Mouse (Mus musculus) G1E-ER4 (cell line): ENCODE data around the gene Gm9903. TPM values are rescaled to one million over a fixed set of nuclear protein-coding genes. Genes with fewer than 3 reads are reported as not detected.

ENCODE experiments used
- GATA1 ChIP-seq: IDR thresholded peaks from one replicate; pipeline ENCODE4 v1.8.0; 2012; ENCODE audit warnings: low read length, inconsistent platforms
- polyA plus RNA-seq: library from polyadenylated mRNA; stranded (reverse); fragments of >175 nt; gene quantifications from 2 replicates; pipeline ENCODE4 v1.2.3, GENCODE M21; 2012

Gene Gm9903
- polyA plus RNA-seq = not detected in 2 replicates

DNA sequence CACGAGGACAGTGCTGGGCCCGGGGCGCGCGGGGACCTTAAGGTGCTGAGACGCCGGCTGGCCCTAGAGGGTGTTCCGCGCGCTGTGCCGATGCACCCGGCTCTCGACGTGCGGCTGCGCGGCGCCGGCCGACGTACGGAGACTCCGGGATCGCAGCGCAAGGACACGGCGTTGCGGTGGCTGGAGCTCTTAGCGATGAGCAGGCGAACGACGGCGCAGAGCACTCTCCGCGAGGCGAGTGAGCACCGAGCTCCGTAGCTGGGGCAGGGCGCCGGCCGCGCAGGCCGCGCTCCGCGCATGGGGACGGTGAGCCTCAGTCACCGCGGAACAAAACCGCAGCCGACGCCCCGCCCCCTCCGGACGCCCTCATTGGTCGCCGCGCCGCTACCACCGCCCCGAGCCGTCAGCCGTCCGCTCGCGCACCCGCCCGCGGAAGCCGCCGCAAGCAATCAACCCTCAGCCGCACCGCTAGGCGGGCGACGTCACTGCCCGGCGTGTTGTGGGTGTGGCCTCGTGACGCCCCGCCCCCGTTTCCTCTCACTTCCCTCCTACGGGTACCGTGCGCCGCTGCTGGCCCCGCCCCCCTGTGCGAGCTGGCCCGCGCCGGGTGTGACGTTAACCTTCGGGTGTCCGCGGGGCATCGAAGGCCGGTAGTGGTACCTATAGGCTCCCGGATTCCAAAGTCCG is at the start of gene Gm9903, which contains the start of gene Fam53a:
Gene Gm9903 (plus strand): TSS at position 625 of the 687 bp plus-strand sequence.
Gene Fam53a (minus strand): TSS at position 335 of the 687 bp plus-strand sequence.
- TF ChIP-seq GATA1 = no peak

DNA sequence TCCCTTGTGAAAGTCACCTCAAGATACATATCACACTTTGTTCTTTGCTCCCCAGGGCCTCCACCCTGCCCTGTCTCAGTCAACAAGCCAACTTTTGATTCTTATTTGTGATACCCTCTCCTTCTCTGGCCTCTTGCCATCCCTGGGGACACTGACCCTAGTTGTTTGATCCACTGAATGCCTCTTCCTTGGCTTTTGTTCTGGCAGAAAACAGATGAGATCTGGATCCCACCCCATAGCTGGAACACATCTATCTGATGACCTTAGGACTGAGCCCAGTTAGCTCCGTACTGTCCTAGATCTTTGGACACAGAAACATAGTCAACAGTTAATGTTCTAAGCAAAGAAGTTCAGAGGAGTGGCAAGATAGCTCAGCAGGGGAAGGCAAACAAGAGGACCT is 49.4 kb upstream of the Gm9903 start:
- TF ChIP-seq GATA1 = no peak

DNA sequence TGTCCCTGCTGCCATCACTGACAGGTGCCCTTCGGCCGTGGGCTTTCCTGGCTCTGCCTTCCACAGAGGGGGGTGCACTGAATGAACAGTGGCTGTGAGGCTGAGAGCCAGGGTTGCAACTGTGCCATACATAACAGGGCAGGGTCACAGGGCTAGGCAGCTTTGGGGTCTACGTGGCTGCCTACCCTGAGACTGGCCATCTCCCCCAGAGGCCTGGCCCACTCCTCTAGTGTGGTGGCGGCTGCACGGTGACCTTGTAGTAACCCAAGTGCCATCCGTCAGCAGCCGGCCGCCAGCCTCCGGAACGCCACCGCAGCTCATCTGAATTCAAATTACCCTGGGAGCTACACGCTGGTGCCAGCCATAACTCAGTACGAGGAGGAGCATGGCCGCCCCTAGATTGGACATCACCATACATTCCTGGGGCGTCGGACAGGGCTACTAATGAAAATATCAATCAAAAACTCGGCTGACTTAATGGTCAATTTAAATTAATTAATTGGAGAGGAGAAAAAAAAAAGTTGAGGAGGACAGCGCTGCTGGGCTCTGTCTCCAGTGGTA is 42.1 kb upstream of the Gm9903 start:
- TF ChIP-seq GATA1 = no peak

DNA sequence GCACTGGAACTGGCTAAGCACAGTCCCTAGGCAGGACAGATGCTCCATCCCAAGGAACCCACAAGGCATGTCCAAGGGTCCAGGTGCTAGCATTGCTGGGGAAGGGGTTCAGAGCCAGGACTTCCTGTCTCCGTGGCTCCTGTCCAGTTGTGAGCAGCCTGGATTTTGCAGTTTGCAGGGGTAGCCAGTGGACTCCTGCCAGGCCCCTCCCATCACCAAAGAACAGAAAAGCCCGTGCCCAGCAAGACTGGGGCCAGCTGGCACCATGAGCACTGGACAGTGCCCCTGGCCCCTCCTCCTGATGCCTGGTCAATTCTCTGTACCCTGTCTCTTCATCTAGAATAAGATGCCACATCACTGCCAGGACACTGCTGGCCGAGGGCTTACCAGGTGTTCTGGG is 41.7 kb upstream of the Gm9903 start:
- no peak for TF ChIP-seq GATA1

DNA sequence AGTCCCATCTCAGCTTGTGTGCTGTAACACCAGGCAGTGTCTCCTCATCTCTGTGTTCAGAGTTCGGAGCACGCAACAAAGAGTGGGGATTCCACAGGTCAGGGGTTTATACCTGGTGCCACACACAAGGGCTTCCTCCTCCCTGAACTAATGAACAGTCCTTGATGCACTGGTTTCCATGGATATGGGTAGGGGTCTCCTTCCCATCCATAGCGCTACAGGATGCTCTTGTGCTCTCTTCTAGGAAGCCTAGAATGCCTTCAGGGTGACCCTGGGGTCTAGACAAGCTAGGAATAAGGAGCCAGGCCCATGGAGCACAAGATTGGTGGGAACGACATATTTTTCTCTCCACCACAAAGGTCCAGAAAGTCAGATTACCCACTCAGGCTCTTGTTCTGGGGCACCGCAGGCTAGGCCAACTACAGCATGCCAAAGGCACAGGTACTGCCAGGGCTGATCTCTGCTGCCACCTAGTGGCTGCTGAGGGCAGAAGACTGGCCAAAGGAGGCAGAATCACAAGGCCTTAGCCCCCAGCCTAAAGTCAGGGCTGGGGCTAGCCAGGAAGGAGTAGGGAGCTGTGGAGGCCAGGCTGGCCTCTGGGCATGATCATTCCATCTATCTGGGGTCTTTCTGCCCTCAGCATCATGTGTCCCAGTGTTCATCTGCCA is 40.4 kb upstream of the Gm9903 start:
- TF ChIP-seq GATA1 = no peak

DNA sequence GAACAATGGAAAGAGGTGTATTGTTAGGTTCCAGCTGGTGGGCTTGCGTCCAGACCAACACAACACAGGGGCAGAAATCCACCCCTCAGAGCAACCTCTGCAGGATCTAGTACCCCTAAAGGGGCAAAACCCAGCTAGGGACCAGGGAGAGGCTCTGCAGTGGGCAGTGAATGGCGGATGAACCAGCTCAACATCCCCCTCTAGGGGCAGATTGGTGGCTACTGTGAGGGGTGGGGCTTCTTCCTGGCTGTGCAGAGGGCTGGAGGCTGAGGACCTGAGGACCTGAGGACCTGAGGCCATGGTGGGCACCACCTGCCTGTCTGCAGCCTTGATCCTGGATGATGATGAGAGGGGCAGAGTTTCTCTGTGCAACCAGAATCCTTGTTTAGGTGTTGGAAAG is 36.1 kb upstream of the Gm9903 start:
- TF ChIP-seq GATA1 = no peak

DNA sequence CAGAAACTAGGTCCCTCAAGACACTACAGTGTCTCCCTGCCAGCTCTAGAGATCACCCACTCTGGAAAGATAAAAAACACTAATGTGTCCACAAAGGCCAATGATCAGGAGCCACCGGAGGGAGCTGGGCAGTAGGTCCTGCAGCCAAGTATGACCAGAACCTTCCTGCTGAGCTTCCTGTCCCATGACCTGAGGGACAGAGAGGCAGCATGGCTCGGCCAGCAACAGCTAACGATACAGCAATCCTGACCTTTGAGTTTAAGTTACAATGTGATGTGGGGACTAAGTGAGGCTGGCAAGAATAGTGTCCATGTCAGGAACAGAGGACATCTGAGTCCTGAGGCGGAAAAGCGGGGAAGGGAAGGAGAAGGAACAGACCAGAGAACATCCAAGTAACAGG is 24.4 kb upstream of the Gm9903 start:
- TF ChIP-seq GATA1 = no peak

DNA sequence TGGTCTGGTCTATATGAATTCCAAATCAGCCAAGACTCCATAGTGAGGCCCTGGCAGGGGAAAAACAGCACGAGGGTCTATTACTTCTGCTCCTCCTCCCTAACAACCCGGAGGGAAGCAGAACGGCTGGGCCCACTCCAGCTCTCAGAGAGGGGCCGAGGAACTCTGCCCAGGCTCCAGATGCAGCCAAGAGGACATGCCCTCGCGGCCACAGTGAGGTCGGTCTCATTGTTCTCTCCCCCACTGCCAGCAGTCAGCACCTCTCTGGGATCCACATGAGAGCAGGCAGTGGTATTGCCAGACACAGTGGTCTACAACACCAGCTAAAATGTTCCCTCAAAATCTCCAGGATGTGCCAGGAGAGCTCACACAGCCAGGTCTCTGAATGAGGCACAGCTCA is 23.1 kb upstream of the Gm9903 start:
- no peak for TF ChIP-seq GATA1

DNA sequence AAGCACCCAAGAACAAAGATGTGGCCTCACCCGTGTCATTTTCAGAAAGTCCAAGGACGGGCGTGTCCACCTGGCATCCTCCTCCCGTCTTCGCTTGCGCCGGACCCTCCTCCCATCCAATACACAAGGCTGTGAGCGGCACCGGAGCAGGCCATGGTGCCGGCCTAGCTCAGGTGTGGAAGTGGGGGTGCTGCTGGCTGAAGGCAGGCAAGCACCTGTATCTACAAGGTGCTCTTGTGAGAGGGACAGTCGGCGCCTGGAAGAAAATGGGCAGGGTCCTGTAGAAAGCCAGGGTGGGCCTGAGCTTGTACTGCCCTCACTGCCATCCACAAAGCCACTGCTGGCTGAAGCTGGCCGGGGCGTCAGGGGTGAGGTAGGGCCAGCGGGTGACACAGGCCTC is 22.3 kb upstream of the Gm9903 start:
- TF ChIP-seq GATA1 = no peak

DNA sequence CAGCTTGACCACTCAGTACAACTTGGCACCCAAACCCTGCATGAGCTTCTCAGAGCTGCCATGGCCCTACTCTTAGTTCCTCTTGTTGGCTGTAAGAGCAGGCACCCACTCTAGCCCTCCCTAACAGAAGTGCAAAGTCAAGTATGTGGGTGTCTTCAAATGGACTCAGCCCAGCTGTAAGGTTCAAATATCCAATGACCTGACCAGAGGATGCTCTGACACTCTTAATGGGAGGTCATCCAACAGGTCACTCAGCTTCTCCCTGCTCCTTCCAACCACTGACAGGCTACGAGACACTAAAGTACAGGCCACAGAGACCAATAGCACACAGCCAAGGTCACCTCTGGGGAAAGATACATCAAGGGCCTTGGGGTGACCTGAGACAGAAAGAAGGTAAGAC is 20.5 kb upstream of the Gm9903 start:
- TF ChIP-seq GATA1 = no peak

DNA sequence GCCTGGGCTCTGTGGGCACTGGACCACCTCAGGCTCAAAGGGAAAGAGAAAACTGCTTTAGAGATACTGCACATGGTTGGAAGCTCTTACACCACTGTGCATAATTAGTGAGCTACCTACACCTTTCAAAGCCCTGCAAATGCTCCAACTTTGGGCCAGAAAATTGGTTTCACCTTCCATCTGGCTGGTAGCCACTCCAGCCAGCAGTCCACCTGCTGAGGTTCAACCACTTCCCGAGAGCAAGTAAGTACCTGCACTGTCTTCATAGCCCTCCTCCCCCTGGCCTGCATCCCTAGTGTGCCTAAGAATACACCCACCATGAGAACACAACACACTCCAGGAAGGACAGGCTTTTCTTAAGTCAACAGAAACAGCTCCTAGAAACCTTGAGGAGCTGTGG is 17.9 kb upstream of the Gm9903 start:
- no peak for TF ChIP-seq GATA1

DNA sequence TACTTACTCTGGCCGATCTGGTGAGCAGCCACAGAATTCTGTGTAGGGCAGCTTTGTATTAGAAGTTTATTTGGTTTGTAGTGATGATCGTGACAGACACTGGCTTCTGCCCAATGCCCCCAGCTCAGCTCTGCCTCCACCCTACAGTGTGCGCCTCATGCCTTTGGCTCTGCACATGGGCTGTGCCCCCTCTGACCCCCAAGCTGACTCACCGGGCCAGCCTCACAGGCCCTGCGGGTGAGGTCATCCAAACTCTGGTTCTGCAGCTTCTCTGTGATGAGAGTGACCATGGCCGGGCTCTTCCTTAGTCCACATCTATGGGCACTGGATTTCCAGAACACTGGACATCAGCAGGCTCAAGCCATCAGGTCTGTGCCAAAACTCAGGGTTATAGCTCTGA is 15.3 kb upstream of the Gm9903 start:
- TF ChIP-seq GATA1 = no peak

DNA sequence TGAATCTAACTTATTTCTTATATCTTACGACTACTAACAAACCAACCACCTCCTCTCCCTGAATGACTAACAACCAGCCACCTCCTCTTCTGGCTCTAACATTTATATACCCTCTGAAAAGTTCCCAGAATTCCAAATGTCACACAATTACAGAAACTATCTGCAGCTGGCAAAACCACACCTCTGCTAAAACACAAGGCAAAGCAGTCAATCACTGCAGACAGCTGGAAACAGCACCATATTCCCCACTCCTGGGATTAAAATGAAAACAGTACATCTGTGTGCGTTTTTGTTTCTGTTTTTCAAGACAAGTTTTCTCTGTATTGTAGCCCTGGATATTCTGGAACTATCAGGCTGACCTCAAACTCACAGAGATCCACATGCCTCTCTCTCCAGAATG is 7.1 kb upstream of the Gm9903 start:
- no peak for TF ChIP-seq GATA1

DNA sequence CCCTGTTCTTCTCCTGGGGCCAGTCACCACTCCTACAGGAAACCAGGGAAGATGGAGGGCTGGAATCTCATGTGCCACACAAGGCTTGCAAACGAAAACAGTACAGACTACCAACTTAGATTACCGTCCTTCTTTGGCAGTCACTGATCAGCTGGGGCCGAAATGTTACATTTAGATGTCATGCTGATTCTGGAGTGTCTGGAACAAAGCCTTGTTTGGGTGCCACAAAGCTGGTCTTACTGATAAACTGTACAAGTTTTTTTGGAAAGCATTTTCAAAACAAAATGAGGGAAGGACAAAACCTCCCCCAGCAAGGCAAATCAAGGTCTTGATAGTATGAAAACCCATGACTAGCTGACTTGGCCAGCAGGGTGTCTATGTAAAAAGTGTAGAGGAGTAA is 6.0 kb upstream of the Gm9903 start:
- TF ChIP-seq GATA1 = no peak

DNA sequence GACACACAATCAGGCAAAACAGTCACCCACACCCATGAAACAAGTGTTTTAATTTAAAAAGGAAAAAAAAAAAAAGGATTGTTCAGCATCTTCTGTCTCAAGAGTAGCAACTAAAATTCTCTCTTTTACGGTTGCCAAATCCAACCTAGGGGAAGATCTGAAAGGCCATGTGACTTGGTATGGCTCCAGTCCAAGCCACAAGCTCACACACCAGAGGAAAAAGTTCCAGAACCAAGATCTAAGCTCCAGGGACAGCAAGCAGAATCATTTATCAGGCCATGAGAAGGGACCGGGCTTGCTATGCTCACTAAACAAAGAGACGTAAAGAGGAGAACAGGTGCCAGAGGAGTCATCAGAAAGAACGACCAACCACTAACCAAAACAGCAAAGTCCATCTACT is 1.8 kb upstream of the Gm9903 start:
- no peak for TF ChIP-seq GATA1

DNA sequence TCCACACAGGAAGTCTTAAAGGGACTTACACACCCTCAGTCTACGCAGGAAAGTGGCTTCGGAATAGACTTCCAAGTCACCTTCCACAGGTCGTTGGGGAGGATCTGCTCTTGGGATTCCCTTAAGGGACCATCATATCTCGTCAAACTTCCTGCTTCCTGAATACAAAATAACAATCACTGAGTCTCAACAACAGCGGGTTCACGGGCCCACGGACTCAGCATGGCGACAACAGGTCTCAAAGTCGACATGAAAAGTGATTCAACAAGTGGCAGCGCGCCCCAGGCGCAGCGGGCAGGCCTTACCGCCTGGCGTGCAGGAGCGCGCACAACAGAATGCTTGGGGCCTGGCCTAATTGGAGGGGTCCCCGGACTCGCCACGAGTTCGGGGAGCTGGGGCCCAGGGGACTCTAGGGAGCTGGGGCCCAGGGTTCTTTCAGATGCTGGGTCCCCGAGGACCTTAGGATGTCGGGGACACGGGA is 865 bp upstream of the Gm9903 start:
- TF ChIP-seq GATA1 = no peak

DNA sequence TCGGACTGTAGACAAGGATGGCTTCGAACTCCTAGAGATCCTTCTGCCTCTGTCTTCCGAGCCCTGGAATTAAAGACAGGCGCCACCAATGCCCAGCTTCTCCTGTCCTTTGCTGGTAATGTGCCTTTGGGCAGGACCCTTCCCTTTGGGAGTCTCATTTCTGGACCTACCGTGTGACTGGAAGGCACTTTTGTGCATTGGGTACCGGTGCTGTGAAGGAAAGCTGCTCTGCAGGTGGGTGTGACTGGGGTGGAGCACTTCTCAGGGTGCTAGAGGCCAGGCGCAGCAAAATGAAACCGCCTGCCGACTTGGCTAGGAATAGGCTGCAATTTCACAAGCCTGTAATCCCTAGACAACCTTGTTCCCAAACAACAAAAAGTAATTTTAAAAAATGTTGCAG is 336 bp downstream of the Gm9903 start:
- TF ChIP-seq GATA1 = no peak
